Mouse (Mus musculus): ENCODE results near the gene Slc25a19.

Slc25a19 gene

GRCm38 (mm10) chr11:115640311-115640828 lies 12.3 kb upstream of the Slc25a19 start:
- no peak for DNase-seq

- DNase-seq = no peak
Measured at GRCm38 (mm10) chr11:115639540-115639939, 11.4 kb upstream of the Slc25a19 start.

GRCm38 (mm10) chr11:115638498-115639409 lies 10.7 kb upstream of the Slc25a19 start:
- no peak for DNase-seq

GRCm38 (mm10) chr11:115636960-115637359 lies 8.9 kb upstream of the Slc25a19 start:
- DNase-seq = no peak

- DNase-seq = no peak
Measured at GRCm38 (mm10) chr11:115635484-115635883, 7.4 kb upstream of the Slc25a19 start.

GRCm38 (mm10) chr11:115635041-115635440 lies 6.9 kb upstream of the Slc25a19 start:
- no peak for DNase-seq

- no peak for DNase-seq
Measured at GRCm38 (mm10) chr11:115634109-115634508, 6.0 kb upstream of the Slc25a19 start.

- DNase-seq = no peak
Measured at GRCm38 (mm10) chr11:115632862-115633261, 4.8 kb upstream of the Slc25a19 start.

GRCm38 (mm10) chr11:115632247-115632646 lies 4.2 kb upstream of the Slc25a19 start:
- DNase-seq = no peak

- no peak for DNase-seq
Measured at GRCm38 (mm10) chr11:115631505-115631890, 3.4 kb upstream of the Slc25a19 start.

- DNase-seq = peak; percentile 88
Measured at GRCm38 (mm10) chr11:115630532-115631504, 2.7 kb upstream of the Slc25a19 start.

GRCm38 (mm10) chr11:115629734-115630531 lies 1.8 kb upstream of the Slc25a19 start:
- DNase-seq = no peak

- no peak for DNase-seq
Measured at GRCm38 (mm10) chr11:115628465-115629101, 488 bp upstream of the Slc25a19 start.

GRCm38 (mm10) chr11:115626824-115627616 lies 1.1 kb downstream of the Slc25a19 start:
- DNase-seq = no peak

GRCm38 (mm10) chr11:115625877-115626276 lies 2.2 kb downstream of the Slc25a19 start:
- no peak for DNase-seq

GRCm38 (mm10) chr11:115623487-115624070 lies 4.5 kb downstream of the Slc25a19 start:
- no peak for DNase-seq

- no peak for DNase-seq
Measured at GRCm38 (mm10) chr11:115619949-115620348, 8.1 kb downstream of the Slc25a19 start.

- no peak for DNase-seq
Measured at GRCm38 (mm10) chr11:115618732-115619516, 9.2 kb downstream of the Slc25a19 start.

GRCm38 (mm10) chr11:115618001-115618400 lies 10.1 kb downstream of the Slc25a19 start:
- no peak for DNase-seq

GRCm38 (mm10) chr11:115616893-115617292 lies 11.2 kb downstream of the Slc25a19 start:
- DNase-seq = no peak

Data from layer of hippocampus, adult 9-11 months (tissue).